Mouse (Mus musculus): Measurements from ENCODE around the gene U2af2.
A peak's percentile ranks its signal among the peaks of the same experiment; 100 is the strongest.

The U2af2 gene

GRCm38 (mm10) chr7:5037467-5037866, 24.5 kb upstream of the U2af2 start:
- DNase-seq: no peak

DNA sequence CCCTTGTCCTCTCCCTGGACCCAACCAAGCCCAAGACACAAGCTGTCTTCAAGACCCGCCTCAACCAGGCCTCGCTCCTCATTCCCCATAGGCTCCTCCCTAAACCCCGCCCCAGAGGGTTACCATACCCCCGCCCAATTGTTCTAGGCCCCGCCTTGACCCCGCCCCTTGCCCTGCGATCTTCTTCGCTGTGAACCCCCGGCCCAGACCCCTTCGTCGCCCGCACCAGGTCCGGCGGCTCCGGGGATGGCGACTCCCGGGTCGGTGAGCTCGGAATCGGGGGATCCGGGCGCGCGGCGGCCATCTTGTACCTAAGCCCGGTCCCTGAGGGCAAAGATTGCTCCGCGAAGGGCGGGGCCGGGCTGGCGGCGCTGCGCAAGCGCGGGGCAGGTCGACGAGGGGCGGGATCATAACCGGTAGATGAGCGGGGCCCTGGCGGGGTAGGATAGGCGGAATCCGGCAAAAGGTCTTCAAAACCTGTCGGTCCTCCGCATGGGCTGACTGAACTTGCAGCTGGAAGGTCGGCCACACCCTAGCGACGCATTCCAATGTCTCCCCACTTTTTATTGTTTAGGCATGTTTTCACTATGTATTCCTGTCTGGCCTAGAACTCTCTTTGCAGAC, 23.7 kb upstream of the U2af2 start, which contains the start of gene Zfp784:
TSS of gene Zfp784 (minus strand) at position 338 of the 624 bp plus-strand sequence.
- peak; percentile 88 to 94 for DNase-seq

GRCm38 (mm10) chr7:5038940-5039339, 23.0 kb upstream of the U2af2 start:
- DNase-seq: no peak

- no peak for DNase-seq
Measured at GRCm38 (mm10) chr7:5044981-5045380, 17.0 kb upstream of the U2af2 start.

GRCm38 (mm10) chr7:5046112-5046511, 15.8 kb upstream of the U2af2 start:
- DNase-seq: no peak

- DNase-seq: no peak
Measured at GRCm38 (mm10) chr7:5047313-5047712, 14.6 kb upstream of the U2af2 start.

- peak; percentile 39 to 68 for DNase-seq
Measured at GRCm38 (mm10) chr7:5051193-5052192, 10.4 kb upstream of the U2af2 start, which contains the start of gene Zfp580. TSS of gene Zfp580 (plus strand) at chr7:5051538.

DNA sequence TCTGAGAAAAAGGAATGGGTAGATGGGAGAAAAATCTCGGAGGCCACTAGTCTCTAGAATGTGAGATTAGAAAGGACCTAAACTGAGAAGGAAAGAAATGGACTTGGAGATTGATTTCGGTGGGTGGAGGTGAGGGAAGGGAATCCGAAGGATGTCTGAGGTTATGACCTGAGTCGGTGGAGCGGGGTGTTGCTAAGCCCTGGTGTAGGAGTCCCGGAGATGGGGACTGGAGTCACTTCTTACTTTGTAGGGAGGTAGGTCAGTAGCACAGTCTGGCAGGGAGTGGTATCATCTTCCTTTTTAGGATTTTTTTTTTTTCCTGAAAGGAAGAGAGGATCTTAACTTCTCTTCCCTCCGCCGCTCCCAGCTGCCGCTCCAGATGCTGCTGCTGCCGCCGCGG, 9.5 kb upstream of the U2af2 start:
- no peak for DNase-seq

- DNase-seq: no peak
Measured at GRCm38 (mm10) chr7:5052931-5053343, 9.0 kb upstream of the U2af2 start.

DNA sequence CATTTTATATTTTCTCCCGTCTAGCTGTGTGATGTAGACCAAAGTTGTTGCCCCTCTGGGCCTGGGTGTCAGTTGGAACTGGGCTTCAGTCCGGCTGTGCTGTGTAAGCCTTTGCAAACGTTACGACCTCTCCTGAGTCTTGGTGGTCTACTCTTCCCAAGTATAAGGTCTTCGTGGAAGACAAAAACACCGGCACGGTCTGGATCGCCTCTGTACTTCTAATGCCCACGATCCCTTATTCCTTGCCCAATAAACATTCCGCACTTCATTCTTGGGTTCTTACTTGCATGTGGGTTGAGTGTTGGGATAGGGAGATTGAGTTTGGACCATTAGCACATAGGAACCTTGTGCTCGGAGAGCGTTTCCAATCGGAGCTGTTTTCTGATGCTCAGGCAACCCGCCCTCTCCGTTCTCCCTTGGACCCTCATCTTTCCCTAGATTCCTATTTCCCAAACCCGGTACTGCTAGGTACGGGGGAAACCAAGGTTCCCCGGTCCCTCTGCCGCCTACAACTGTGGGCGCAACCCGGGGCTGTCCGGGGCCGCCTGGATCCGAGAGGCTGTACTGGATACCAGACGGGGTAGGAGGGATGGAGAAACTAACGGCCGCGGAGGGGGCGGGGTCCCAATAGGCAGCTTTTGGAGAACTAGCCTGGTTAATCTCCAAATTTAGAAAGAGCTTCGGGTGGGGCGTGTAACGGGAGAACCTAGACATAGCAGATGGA, 8.3 kb upstream of the U2af2 start:
- no peak for DNase-seq

DNA sequence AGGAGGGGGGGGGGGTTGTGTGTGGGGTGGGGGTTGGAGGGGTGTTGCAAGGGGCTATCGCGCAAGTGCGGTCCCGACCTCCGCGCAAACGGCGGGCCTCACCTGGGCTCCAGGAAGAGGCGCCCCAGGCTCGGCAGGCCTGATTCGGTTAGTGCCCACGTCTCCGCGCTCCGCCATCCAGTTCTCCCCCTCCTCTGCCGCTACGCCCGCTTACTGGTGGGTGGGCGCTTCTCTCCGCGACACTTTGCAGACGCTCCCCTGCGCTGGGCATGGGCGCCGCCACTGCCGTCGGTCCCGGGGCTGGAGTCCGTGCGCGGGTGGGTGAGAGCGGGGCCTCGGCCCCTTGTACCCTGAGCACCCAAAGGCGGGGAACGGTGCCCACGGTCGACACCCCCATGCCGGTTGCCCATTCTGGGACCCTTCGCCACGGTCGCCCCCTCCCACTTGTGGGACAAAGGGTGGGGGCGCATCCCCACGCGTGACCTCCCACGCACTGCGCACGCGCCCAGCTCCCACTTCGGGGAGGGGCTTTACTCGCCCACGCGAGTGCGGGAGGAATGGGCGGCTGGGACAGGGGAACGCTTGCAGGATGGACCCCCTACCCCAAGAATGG, 5.2 kb upstream of the U2af2 start:
- no peak for DNase-seq

DNA sequence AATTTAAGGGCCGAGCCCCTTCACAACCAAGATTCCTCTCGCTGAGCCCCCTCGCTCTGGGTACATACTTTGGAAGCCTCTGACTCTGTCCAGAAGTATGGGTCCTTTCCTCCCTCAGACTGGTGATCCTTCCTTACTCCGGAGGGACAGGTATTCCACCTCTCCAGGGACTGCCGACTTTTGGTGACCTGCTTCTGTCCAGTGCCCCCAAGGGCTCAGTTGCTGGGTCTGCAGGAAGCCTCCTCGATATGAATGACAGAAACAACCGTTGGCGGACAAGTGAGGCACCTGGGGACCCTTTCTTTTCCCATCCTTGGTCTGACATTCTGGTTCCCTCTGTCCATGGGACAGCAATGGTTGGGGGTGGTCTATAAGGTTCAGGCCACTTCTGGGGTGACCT, 4.6 kb upstream of the U2af2 start:
- DNase-seq: no peak

DNA sequence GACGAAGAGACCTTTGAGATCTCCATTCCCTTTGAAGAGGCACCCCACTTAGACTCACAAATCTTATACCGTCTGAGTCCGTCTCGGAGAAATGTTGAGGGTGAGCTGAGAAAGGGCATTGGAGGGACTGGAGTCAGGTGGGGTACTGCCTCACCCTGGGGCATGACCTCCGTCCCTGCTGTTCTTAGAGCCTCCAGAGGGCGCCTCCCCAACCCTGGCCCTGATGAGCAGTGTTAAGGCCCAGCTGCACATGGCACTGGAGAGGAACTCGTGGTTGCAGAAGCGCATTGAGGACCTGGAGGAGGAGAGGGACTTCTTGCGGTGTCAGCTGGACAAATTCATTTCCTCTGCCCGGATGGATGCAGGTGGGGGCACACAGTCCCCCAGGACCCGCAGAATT, 4.1 kb upstream of the U2af2 start:
- no peak for DNase-seq

DNA sequence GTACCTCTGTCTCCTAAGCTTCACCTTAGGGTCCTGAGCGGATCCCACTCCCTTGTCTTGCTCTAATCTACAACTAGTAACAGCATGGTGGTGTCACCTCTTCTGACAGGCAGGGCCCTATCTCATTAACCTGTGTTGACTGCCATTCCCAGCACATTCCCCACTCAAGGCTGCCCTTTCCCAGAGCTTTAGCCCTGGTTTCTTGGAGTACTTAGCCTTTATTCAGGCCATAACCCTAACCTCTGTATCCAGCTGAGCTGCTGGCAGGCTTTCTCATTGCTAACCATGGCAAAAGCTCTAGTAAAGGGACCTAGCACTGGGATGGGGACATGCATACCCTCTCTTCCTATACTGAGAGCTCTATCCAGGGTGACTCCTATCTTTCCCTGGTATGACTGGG, 3.3 kb upstream of the U2af2 start:
- no peak for DNase-seq

DNA sequence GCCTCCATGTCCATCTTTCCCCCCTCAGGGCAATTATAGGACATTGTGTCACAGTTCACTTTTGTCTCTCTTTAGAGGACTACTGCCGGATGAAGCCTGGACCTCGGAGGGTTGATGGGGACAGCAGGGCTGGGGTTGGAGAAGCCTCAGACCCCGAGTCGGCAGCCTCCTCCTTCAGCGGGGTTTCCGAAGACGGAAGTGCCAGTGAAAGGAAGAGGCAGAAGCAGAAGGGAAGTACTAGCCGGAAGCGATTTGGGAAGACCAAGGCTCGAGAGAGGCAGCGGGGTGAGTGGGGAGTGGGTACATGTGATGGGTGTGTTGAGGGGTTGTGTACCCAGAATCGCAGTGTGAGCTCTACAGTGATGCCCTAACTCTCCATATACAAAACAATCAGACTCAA, 2.5 kb upstream of the U2af2 start:
- DNase-seq: no peak

DNA sequence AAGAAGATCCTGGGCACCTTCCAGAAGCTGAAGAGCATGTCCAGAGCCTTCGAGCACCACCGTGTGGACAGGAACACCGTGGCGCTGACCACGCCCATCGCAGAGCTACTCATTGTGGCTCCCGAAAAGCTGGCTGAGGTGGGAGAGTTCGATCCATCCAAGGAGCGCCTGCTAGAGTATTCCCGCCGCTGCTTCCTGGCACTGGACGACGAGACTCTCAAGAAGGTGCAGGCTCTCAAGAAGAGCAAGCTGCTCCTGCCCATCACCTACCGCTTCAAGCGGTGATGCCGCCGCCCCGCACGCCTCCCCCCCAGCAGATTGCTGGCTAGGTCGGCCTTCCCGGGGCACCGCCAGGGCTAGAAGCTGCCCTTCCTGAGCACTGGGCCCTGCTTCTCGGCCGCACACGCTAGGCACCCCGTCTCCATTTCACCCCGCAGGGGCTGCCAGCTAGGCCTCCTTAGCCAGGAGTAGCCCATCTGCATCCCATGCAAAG, 1.7 kb upstream of the U2af2 start:
- DNase-seq: peak; percentile 58 to 75

DNA sequence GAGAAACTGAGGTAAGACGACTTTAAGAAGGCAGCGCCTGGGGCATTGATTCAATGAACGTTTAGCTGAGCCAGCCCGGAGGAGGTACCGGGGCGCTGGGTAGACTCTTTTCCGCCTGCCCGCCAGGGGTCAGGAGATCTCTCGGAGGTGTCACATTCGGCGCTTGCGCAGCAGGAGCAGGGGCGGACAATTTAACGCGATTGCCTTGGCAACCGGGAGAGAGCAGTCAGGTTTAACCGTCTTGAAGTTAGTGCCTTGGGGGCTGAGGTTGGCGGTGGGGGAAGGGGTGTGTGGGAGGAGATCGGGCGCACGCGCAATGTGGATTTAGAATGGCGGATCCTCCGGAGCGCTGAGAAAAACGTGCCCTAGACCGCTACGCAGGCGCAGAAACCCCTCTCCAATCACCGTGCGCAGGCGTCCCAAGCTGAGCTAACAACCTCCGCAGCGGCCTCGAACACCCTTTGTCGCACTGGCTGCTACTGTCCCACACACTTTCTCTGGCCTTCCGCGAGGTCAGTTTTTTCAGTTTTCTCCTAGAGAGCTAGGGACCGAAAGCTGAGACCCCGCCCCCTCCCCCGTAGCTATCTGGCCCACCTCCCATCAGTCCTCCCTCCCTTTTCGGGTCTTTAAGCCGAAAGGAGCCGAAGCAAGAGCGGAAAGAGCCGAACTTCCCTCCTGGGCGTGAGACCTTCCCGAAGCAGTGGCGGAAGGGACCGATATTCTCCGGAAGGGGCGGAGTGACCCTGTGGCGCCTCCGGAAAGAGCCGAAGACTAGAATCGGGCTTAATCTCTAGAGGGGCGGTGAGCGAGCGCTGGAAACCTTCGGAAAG, 784 bp upstream of the U2af2 start:
- DNase-seq: peak; percentile 96 to 97

- DNase-seq: no peak
Measured at GRCm38 (mm10) chr7:5062360-5063001, 538 bp downstream of the U2af2 start.

DNA sequence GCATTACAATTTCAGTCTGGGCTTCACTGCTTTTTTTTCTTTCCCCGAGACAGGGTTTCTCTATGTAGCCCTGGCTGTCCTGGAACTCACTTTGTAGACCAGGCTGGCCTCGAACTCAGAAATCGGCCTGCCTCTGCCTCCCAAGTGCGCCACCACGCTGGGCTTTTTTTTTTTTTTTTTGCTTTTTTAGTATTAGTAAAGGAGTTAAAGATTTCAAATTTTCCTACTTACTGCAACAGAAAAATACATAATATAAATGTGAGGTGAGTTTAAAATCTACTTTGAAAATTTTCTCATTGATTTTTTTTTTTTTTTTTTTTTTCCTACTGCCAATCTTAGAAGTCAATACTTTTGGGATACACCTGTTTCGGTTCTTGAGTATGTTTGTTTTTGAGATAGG, 2.9 kb downstream of the U2af2 start:
- no peak for DNase-seq

DNA sequence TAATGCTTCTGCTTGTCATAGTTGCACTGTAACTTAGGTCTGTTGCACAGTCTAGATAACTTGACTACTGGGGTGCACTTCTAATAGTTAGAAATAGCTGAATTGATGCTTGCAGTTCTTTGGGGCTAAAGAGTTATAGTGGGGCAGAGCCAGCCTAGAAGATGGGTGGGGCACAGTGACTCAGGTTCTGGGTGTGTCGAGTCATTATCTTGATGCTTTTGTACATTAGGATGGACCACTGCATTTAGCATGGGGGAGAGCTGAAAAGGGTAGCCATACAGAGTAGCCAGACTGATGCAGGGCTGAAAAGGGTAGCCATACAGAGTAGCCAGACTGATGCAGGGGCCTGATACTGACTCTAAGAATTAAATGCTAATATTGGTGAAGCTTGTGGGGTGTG, 11.6 kb downstream of the U2af2 start:
- DNase-seq: no peak

DNA sequence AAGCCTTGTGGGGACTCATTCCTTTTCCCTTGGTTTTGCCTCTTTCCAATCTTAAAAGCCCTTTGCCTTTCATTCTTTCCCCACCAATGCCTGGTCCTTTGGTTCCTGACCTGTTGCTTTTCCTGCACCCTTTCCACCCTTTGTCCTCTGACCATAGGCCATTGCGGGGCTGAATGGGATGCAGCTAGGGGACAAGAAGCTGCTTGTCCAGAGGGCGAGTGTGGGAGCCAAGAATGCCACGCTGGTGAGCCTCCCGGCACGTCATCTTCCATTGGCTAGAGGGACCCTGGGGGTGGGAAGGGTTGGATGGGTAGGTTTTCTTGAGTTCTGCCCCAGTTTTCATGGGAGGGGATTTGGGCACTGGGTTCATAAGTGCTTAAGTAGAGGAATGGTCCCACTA, 13.0 kb downstream of the U2af2 start:
- no peak for DNase-seq

Data from spleen, adult 18-20 months (tissue).